Mouse (Mus musculus) left cerebral cortex, adult 8-10 months (tissue): ENCODE data around the gene Mest. TPM values are rescaled to one million over a fixed set of nuclear protein-coding genes. Genes with fewer than 3 reads are reported as not detected.

Experiments
- DNase-seq, 2 experiments: peaks; one replicate each; pipeline ENCODE4 v3.0.0; 2022; ENCODE audit warnings: low spot score in 2 of 2
- total RNA-seq, 4 experiments: library from RNA; stranded (reverse); gene quantifications; 2 replicates each; pipeline ENCODE4 v1.2.4; 2022

Gene Mest
- total RNA-seq, 4 experiments from 2014 or later = 66.1 to 109 (median 76.2) TPM

DNA sequence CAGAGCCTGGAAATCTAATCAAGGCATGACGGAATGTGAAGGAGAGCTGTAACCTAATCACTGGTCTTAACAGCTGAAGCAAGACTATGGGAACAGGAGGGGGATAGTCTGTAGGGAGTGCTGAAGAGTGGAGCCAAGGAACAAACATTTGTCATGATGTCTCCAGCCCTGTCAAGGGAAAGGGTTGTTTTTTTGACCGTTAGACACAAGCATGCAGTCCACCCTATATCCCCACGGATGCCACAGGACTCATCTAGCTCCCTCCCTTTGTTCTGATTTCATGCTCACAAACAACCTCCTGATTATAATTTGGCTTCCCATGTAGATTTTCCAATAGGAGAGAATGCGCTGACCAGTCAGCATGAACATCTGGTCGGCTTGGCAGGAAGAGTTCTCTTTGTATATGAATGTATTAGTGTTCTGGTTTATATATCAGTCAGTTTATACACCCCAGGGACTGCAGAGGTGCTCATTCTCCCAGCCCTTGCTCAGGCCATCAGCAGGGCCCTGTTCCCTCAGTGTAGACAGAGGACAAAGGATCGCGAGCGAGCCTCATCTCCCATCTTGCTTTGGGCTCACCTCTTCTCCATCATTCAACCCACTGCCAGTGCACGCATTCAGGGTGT is 19.3 kb upstream of the Mest start:
- DNase-seq = no peak

DNA sequence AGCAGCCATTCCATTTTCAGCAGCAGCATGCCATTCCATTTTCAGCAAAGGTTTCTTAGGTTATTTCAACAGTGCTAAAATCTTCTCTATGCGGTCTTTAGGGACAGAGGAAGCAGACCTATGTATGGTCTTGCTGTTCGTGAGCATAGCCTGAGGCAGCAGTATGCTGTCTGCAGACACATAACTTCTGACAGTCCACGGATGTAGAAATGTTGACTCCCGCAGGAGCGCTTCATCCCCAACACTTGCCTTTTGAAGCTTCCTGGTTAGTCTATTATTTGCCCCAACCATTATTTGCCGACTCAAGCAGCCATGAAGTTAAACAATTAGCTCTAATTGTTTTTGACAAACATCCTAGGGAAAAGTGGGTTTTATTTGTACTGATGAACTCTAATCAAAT is 14.2 kb upstream of the Mest start:
- no peak for DNase-seq

DNA sequence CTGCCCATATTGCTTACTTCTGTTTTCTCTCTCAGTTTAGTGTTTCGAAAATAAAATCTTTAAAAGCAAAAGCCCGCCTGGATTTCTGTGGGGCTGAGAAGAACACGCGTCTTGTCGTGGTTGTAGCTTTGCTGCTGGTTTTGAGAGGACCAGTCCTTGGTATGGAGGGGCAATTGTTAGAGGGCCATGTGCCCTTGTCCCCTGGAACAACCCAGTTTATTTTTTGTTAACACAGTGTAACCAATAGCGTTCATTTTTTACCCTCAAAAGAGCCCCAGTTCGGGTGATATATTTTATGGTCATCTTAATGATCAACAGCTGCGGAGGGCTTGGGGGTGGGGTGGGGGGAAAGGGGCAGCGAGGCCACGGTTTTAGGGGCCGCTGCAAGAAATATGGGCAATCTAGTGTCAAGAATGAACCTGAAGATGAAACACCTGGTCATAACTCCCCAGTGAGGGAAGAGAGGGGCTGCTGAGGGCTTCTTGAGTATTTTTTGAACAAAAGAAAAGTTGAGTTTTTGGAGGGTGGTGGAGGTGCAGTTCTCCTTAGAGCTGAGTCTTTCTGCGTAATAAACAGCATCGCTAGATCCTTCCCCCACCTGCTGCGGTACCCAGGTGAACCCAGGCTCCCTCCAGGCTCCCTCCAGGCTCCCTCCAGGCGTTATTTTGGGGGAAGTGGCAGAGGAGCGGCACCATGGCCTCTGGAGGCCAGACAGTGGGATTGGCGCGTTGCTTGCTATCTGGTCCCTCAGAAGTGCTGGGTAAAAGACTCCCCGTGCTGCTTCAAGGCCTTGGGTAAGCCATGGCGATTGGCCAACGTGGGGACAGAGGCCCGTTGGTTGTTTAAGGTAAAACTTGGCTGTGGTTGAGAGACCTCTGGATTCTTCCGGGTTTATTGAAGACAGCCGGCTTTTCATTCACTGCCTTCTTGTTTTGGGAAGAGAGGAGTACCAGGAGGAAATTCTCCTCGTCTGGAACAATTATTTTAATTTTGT is 12.7 kb upstream of the Mest start:
- no peak for DNase-seq

GRCm38 (mm10) chr6:30711365-30711763 is 12.0 kb upstream of the Mest start:
- no peak for DNase-seq

GRCm38 (mm10) chr6:30712484-30712883 is 10.9 kb upstream of the Mest start:
- no peak for DNase-seq

- DNase-seq = no peak
Observed at GRCm38 (mm10) chr6:30713455-30713854, 9.9 kb upstream of the Mest start.

DNA sequence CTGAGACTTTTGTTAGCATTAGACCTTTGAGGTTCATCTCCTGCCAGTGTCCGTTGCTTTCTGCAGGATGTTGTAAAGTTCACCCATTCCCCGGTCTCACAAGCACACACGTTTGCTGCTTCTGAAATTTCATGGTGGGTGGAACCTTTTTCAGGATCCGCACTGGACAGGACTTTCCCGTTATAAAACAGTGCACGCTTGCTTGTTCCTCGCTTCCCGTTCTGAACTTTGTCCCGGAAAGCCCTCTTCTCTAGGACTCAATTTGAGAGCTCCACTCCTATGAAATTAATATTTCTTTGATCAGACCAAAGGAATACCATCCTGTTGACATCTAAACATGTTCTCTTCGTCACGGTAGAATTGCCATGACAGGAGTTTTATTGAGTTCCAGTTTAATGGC is 9.5 kb upstream of the Mest start:
- DNase-seq = no peak

- no peak for DNase-seq
Observed at GRCm38 (mm10) chr6:30714891-30715471, 8.4 kb upstream of the Mest start.

GRCm38 (mm10) chr6:30716796-30717195 is 6.6 kb upstream of the Mest start:
- DNase-seq = no peak

GRCm38 (mm10) chr6:30722385-30723164 is 772 bp upstream of the Mest start:
- DNase-seq = no peak

DNA sequence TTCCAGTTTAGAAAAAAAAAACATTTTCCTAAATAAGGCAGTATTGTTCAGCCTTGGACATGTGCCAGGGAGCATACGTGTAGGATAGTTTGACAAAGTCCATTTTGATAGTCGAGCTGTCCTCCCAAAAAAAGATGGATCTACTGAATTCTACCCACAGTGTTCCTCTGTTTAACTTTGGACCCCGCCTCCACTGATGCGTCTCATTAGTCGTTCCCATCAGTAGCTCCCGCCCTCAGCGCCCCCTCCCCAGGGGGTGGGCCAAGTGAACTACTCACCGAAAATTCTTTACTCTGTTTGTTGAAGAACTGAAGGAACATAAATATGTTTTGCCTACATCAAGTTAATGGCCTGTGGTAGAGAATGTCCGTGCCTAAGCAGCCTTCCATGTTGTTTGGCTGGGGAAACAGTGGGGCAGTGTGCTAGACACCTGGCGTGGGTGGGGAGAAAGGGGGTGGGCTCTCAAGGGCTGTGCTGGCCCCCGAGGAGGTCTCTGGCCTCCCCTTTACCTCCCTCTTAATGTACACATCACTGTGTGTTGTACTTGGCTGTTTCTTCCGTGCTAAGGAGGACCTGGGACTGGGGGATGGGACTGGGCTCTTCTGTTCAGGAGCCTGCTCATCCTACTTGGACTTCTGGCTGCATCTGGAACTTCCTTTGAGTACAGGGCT is 7.1 kb downstream of the Mest start:
- DNase-seq = no peak

- no peak for DNase-seq
Observed at GRCm38 (mm10) chr6:30732571-30733130, 9.3 kb downstream of the Mest start.

- no peak for DNase-seq
Observed at GRCm38 (mm10) chr6:30734465-30734864, 11.1 kb downstream of the Mest start.

GRCm38 (mm10) chr6:30734988-30735727 is 11.8 kb downstream of the Mest start:
- DNase-seq = no peak

- DNase-seq = no peak
Observed at GRCm38 (mm10) chr6:30735728-30736371, 12.5 kb downstream of the Mest start.

- no peak for DNase-seq
Observed at GRCm38 (mm10) chr6:30736372-30736762, 13.0 kb downstream of the Mest start.

- DNase-seq = peak; percentile 56 to 62
Observed at GRCm38 (mm10) chr6:30736864-30737547, 13.7 kb downstream of the Mest start.

DNA sequence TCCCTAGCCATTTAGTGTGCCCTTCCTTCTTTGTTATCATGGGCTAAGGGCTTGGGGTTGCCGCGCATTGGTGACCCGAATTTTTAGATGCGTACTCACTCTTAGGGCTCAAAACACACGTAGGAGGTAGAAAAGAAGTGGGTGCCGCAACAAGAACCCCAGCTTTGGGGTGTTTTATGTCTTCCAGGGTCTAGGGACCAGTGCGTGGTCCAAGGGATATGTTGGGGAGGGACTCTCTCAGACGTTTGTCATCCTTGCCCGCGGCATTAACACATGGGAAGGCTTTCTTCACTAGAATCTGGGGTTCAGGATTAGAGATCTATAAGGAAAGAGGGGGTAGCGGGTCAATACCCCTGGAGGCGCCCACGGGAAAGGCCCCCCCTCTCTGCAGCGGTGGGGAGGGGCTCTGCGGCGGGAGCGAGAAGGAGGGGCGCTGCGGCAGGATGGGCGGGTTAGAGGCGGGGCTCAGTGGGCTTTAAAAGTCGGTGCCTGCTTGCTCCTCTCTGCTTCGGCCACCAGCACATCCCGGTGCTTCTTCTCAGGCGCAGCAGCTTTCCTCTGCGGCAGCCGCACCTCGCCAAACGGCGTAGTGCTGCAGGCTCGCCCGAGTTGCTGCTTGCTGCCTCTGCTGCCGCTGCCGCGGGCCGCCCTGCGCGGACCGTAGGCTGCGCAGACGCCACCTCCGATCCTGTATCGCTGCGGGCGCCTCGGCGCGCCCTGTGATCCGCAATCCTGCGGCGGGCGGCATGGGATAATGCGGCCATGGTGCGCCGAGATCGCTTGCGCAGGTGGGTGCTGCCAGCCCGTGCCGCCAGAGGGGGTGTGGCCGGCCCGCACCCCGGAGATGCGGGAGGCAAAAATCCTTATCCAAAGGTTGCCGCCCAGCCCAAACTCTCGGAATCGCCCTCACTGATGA is 14.5 kb downstream of the Mest start:
- DNase-seq = peak in 1 of 2 experiments; percentile 66
